ENCODE assay signal across 18 mouse cellular contexts in the genomic region with DNA sequence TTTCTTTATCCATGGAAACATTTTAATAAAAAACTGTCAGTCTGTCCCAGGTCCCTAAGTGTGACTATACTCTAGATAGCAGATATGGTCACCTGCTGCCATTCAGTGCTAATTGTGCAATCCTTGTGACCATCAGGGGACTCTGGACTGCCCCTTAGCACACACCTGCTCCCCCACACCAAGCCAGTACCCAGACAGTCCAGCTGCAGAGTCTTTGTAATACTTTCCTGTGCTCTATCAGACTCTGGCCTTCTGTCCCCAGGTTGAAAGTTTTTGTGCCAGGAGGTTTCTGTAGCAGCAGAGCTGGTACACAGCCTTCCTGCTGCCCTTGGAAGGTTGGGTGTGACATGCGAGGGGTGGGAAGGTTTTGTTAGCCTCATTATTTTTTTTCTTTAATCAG.
DNase-seq lines count a peak whose midpoint lies in the region; ATAC-seq and TF ChIP-seq lines count a peak whose summit lies in the region.
"Had no signal": no experiment of that assay in that cellular context is flagged by ENCODE, and none has a peak within 500 bp of the region (broad histone marks: within the 10 kb centered on the region; RNA-seq: fewer than 3 reads in every experiment).

No protein-coding gene starts in this region.

- H3K9ac ChIP-seq in embryonic facial prominence, embryonic 15.5 days, result no peak overlapping the region
- H3K9ac ChIP-seq in heart, embryonic 12.5 days, result no peak overlapping the region
- H3K9ac ChIP-seq: forebrain, embryonic 15.5 days; hindbrain, embryonic 15.5 days had no signal

- H3K9me3 ChIP-seq in embryonic facial prominence, embryonic 15.5 days (replicated peaks), result no peaks in the 10 kb centered on the region
- no peaks in the 10 kb centered on the region for H3K9me3 ChIP-seq in embryonic facial prominence, embryonic 10.5 days
- H3K9me3 ChIP-seq in heart, embryonic 10.5 days, result no peaks in the 10 kb centered on the region
- H3K9me3 ChIP-seq in heart, embryonic 12.5 days (replicated peaks), result no peaks in the 10 kb centered on the region
- H3K9me3 ChIP-seq: forebrain, embryonic 15.5 days; hindbrain, embryonic 15.5 days; midbrain, embryonic 10.5 days had no signal

- WGBS in embryonic facial prominence, embryonic 15.5 days, result 81% methylated on average over 1 of the region's 1 CpGs
- 85% methylated on average over 1 of the region's 1 CpGs for WGBS in embryonic facial prominence, embryonic 10.5 days
- WGBS in heart, embryonic 10.5 days, result 83% methylated on average over 1 of the region's 1 CpGs
- WGBS in heart, embryonic 12.5 days, result 71% methylated on average over 1 of the region's 1 CpGs

- TF ChIP-seq POLR2A in testis, adult 2 months (IDR thresholded peaks at IDR 0.05; ENCODE audit: control insufficient read depth, low read depth, low read length), result no peak

- no peaks in the 10 kb centered on the region for H3K4me1 ChIP-seq in embryonic facial prominence, embryonic 15.5 days
- peaks cover 4% of the 10 kb centered on the region for H3K4me1 ChIP-seq in embryonic facial prominence, embryonic 10.5 days
- H3K4me1 ChIP-seq in heart, embryonic 10.5 days, result peaks cover 14% of the 10 kb centered on the region
- H3K4me1 ChIP-seq in heart, embryonic 12.5 days (replicated peaks), result peaks cover 16% of the 10 kb centered on the region
- H3K4me1 ChIP-seq in testis, adult 2 months (ENCODE audit: control insufficient read depth, insufficient read depth, low read length), result no peaks in the 10 kb centered on the region

- no peak for DNase-seq in embryonic facial prominence, embryonic 10.5 days (ENCODE audit: low spot score)
- DNase-seq in heart, embryonic 10.5 days (ENCODE audit: low spot score), result peak; percentile 51
- DNase-seq in testis, postnatal 10 days (ENCODE audit: low spot score), result no peak
- no peak for DNase-seq in kidney, adult 8-10 months
- no peak for DNase-seq in spleen, adult 12 weeks (ENCODE audit: low spot score)
- DNase-seq: cerebellum, adult 18-20 months; cerebellum, postnatal 25 days; embryo, embryonic 11 days; kidney, adult 11 months; thymus, postnatal 14 days had no signal

- no peak overlapping the region for H3K4me2 ChIP-seq in embryonic facial prominence, embryonic 15.5 days (replicated peaks)
- H3K4me2 ChIP-seq in heart, embryonic 12.5 days, result no peak overlapping the region
- H3K4me2 ChIP-seq: forebrain, embryonic 15.5 days; hindbrain, embryonic 15.5 days had no signal

- no peak overlapping the region for H3K27ac ChIP-seq in embryonic facial prominence, embryonic 15.5 days (replicated peaks)
- no peak overlapping the region for H3K27ac ChIP-seq in embryonic facial prominence, embryonic 10.5 days (replicated peaks)
- H3K27ac ChIP-seq in heart, embryonic 10.5 days, result no peak overlapping the region
- no peak overlapping the region for H3K27ac ChIP-seq in heart, embryonic 12.5 days (ENCODE audit: poor library complexity, severe bottlenecking)
- H3K27ac ChIP-seq in testis, adult 2 months (ENCODE audit: control insufficient read depth, insufficient read depth, low read depth, low read length), result no peak overlapping the region
- H3K27ac ChIP-seq: forebrain, embryonic 15.5 days; hindbrain, embryonic 15.5 days; kidney, postnatal 0 days; left cerebral cortex, adult 2 months; midbrain, embryonic 10.5 days had no signal

- TF ChIP-seq CTCF in testis, adult 2 months (IDR thresholded peaks at IDR 0.05; ENCODE audit: control insufficient read depth, insufficient read depth, insufficient replicate concordance, low read depth, low read length), result no peak

- 0 out of 2 replicates have a peak, but pooled peaks have one; percentile 7 for ATAC-seq in embryonic facial prominence, embryonic 15.5 days (ENCODE audit: insufficient number of reproducible peaks, low FRiP score, low TSS enrichment, low read depth)
- ATAC-seq in heart, embryonic 12.5 days (ENCODE audit: insufficient number of reproducible peaks, low FRiP score), result no peak
- ATAC-seq: forebrain, embryonic 15.5 days had no signal

- H3K4me3 ChIP-seq in embryonic facial prominence, embryonic 15.5 days (replicated peaks), result no peak overlapping the region
- no peak overlapping the region for H3K4me3 ChIP-seq in embryonic facial prominence, embryonic 10.5 days
- H3K4me3 ChIP-seq in heart, embryonic 10.5 days, result no peak overlapping the region
- no peak overlapping the region for H3K4me3 ChIP-seq in heart, embryonic 12.5 days
- H3K4me3 ChIP-seq in testis, adult 2 months (ENCODE audit: control insufficient read depth, low read depth, low read length), result peak overlapping the region; percentile 1
- H3K4me3 ChIP-seq: forebrain, embryonic 15.5 days; hindbrain, embryonic 15.5 days; left cerebral cortex, adult 2 months; midbrain, embryonic 10.5 days had no signal

- H3K36me3 ChIP-seq in embryonic facial prominence, embryonic 15.5 days, result no peaks in the 10 kb centered on the region
- H3K36me3 ChIP-seq in embryonic facial prominence, embryonic 10.5 days (replicated peaks), result no peaks in the 10 kb centered on the region
- no peaks in the 10 kb centered on the region for H3K36me3 ChIP-seq in heart, embryonic 10.5 days
- no peaks in the 10 kb centered on the region for H3K36me3 ChIP-seq in heart, embryonic 12.5 days
- no peaks in the 10 kb centered on the region for H3K36me3 ChIP-seq in testis, adult 2 months (ENCODE audit: control insufficient read depth, insufficient read depth, low read length)
- H3K36me3 ChIP-seq: forebrain, embryonic 15.5 days; hindbrain, embryonic 15.5 days; midbrain, embryonic 10.5 days had no signal

- H3K27me3 ChIP-seq in embryonic facial prominence, embryonic 15.5 days, result no peaks in the 10 kb centered on the region
- H3K27me3 ChIP-seq in embryonic facial prominence, embryonic 10.5 days (replicated peaks; ENCODE audit: low read depth, poor library complexity, severe bottlenecking), result no peaks in the 10 kb centered on the region
- H3K27me3 ChIP-seq in heart, embryonic 10.5 days (ENCODE audit: insufficient read depth, poor library complexity, severe bottlenecking), result no peaks in the 10 kb centered on the region
- no peaks in the 10 kb centered on the region for H3K27me3 ChIP-seq in heart, embryonic 12.5 days (replicated peaks)
- no peaks in the 10 kb centered on the region for H3K27me3 ChIP-seq in testis, adult 2 months (ENCODE audit: control insufficient read depth, insufficient read depth, low read length)
- H3K27me3 ChIP-seq: forebrain, embryonic 15.5 days; hindbrain, embryonic 15.5 days had no signal
